Mouse (Mus musculus) hindbrain, embryonic 14.5 days (tissue): ENCODE data around the gene Fam234b. TPM values are rescaled to one million over a fixed set of nuclear protein-coding genes. Genes with fewer than 3 reads are reported as not detected.
A peak's percentile ranks its signal among the peaks of the same experiment; 100 is the strongest.

Experiments used
- ATAC-seq: fragments of 200-750 bp; cut with Nextera tagmentation; 2 replicates; pipeline ENCODE4 v1.8.0; 2017; ENCODE audit warnings: moderate number of reproducible peaks, mild to moderate bottlenecking, moderate TSS enrichment, moderate library complexity; ENCODE audit not compliant: low FRiP score
- DNase-seq: peaks from one replicate; pipeline ENCODE4 v3.0.0-alpha.2; 2015; ENCODE audit warnings: low spot score
- H3K27ac ChIP-seq: fragments of 300-500 bp; sonication (generic); 2 replicates; pipeline ENCODE4 v1.5.1; 2014; ENCODE audit warnings: mild to moderate bottlenecking, moderate library complexity
- H3K27me3 ChIP-seq: fragments of 300-500 bp; sonication (generic); 2 replicates; pipeline ENCODE4 v1.6.1; 2014; ENCODE audit warnings: mild to moderate bottlenecking, low read length, mixed read lengths; ENCODE audit not compliant: control insufficient read depth, insufficient read depth
- H3K36me3 ChIP-seq: fragments of 300-500 bp; sonication (generic); replicated peaks from 2 replicates; pipeline ENCODE4 v1.6.1; 2014; ENCODE audit not compliant: control insufficient read depth, insufficient read depth
- H3K4me1 ChIP-seq: fragments of 300-500 bp; sonication (generic); replicated peaks from 2 replicates; pipeline ENCODE4 v1.6.1; 2014; ENCODE audit warnings: antibody characterized with exemption, low read length, mixed read lengths; ENCODE audit not compliant: control insufficient read depth, insufficient read depth
- H3K4me2 ChIP-seq: fragments of 300-500 bp; sonication (generic); replicated peaks from 2 replicates; pipeline ENCODE4 v1.6.1; 2014; ENCODE audit warnings: mild to moderate bottlenecking, moderate library complexity
- H3K4me3 ChIP-seq: fragments of 300-500 bp; sonication (generic); replicated peaks from 2 replicates; pipeline ENCODE4 v1.5.1; 2014; ENCODE audit warnings: mild to moderate bottlenecking, low read length
- H3K9ac ChIP-seq: fragments of 300-500 bp; sonication (generic); 2 replicates; pipeline ENCODE4 v1.6.1; 2014
- H3K9me3 ChIP-seq: fragments of 300-500 bp; sonication (generic); 2 replicates; pipeline ENCODE4 v1.6.1; 2016; ENCODE audit warnings: low read length; ENCODE audit not compliant: control insufficient read depth
- WGBS: fragments of 180-500 bp; shearing (Covaris S2); extraction: QIAGEN DNeasy Blood & Tissue Kit; methylation state at CpG from one replicate; pipeline ENCODE4 v1.1.7; 2014; 5-methylcytosine and 5-hydroxymethylcytosine counted together
- polyA plus RNA-seq: library from polyadenylated mRNA; unstranded; fragments of >200 nt; fragmentation: Nextera tagmentation; extraction: Ambion mirVana; gene quantifications from 2 replicates; pipeline ENCODE4 v1.2.1, GENCODE M21; 2014

Gene Fam234b
- polyA plus RNA-seq, 1 experiment from 2014 or later, result 117 TPM

DNA sequence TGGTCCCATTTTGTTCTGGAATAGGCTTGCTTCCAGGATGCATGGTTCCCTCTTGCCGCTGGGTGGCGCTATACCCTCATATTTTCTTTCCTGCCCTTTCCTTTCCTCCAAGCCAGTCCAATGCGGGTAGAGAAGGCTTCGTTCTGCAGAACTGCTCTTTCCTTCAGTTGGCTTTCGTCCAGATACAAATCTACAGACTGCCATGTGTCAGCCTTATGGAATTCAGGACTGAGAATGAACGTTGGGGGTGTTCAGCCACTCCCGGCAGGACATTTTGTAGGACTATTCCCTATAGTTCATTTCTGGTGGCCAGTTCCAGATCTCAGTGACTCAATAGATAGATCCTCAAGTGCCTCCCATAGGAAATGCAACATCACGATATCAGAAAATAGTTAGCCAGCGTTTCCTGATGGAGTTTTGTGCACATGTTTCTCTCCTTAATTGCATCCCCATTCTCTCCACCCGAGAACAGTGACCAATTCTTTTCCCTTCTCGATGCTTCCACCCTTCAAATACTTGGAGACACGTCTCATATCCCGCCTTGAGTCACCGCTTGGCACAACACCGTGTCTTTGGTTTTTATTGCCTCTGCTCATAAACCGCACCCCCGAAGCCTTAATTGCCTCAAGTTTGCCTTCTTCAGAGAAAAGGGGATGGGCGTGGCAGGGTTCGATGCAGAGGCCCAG is 52.2 kb downstream of the Fam234b start:
- Histone ChIP-seq H3K4me2 (no peak overlapping the region), H3K9me3 (no peaks in the 10 kb centered on the region), H3K4me3 (no peak overlapping the region), H3K9ac (no peak overlapping the region), H3K4me1 (peaks cover 20% of the 10 kb centered on the region), H3K27me3 (no peaks in the 10 kb centered on the region), H3K36me3 (no peaks in the 10 kb centered on the region), H3K27ac (no peak overlapping the region)
- ATAC-seq, result 0 out of 2 replicates have a peak, but pooled peaks have one; percentile 44
- WGBS, result 51% methylated on average over 19 of the region's 19 CpGs
- peak; percentile 82 for DNase-seq

DNA sequence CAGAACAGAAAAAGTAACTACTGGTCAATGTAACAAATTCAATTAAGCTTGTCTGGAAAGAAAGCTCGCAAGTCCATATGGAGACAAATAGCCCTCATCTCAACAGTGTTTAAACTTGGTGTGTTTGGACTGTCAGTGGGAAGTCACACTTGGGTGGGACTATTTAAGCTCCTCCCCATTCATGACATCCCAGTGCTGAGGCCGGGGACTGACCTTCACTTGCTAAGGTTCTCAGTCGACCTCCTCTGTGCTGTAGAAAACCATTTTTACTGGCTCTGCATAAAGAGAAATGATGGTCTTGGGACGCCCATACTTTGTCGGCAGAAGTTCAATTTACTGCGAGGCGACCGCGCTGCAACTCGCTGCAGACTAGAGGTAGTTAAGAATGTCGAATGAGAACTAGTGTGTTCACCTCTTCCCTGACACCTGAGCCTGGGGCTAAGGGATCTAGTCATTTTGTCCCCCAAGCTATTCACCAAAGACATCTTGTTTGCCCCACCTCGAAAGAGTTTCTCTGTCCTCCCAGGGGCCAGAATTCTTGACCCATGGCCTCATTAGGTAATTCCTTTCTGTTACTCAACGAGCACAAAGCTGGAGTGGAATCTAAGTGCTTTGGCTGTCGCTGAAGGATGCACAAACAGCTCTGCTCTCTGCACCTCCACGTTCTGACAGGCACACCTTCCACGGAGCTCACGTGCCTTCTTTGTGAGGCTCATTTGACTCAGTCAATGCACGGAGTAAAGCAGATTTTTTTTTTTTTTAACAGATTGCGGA is 53.3 kb downstream of the Fam234b start:
- no peak overlapping the region for H3K4me3 ChIP-seq
- H3K4me1 ChIP-seq, result peaks cover 20% of the 10 kb centered on the region
- H3K27me3 ChIP-seq, result no peaks in the 10 kb centered on the region
- DNase-seq, result no peak
- H3K9me3 ChIP-seq, result no peaks in the 10 kb centered on the region
- H3K27ac ChIP-seq, result no peak overlapping the region
- whole genome bisulfite sequencing, result 66% methylated on average over 19 of the region's 19 CpGs
- H3K4me2 ChIP-seq, result no peak overlapping the region
- H3K9ac ChIP-seq, result no peak overlapping the region
- ATAC-seq, result no peak
- no peaks in the 10 kb centered on the region for H3K36me3 ChIP-seq

DNA sequence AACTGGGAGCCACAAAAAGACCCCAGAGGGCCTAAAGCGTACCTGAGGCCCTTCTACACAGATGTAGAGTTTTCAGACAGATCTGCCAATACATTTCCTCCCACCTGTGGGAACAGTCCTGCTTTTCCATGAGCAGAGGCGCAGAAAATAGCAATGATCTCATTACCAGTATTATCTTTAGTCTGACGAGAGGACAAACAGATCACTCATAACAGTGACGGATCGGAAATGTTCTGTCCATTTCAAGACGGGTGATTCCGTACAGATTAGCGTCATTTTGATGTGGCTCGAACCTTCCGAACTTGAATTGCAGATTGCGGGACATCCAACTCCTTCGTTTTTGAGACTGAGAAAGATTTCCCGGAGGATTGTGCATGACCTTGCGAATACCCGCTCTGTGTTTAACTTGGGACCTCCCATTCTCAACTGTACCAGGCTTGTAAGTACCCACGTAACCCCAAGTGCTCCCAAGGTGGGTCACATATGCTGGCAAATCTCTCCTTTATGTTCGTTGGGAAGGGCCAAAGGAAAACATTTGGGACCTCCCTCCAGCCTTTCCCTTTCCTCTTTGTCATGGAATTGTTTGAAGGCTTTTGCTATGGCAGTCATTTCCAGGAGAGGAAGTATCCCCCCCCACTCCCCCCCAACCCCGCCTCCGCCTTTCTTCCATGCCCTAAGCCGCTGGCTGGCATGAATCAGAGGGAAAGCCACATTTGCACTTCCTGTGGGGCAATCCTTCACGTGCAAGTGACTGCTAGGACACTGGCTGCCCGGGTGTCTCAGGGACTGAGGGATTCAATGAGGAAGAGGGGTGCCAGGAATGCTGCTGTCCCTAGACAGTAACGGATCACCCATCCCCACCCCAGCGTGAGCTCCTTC is 54.3 kb downstream of the Fam234b start:
- H3K4me2 ChIP-seq, result peak overlapping the region; percentile 44
- peak overlapping the region; percentile 70 for H3K27ac ChIP-seq
- no peaks in the 10 kb centered on the region for H3K9me3 ChIP-seq
- WGBS, result 44% methylated on average over 24 of the region's 24 CpGs
- H3K4me3 ChIP-seq, result no peak overlapping the region
- no peaks in the 10 kb centered on the region for H3K36me3 ChIP-seq
- peak overlapping the region; percentile 16; the same call in 1 of the 2 replicates for H3K9ac ChIP-seq
- ATAC-seq (peak; percentile 64), DNase-seq (no peak)
- H3K4me1 ChIP-seq, result peaks cover 20% of the 10 kb centered on the region
- no peaks in the 10 kb centered on the region for H3K27me3 ChIP-seq

DNA sequence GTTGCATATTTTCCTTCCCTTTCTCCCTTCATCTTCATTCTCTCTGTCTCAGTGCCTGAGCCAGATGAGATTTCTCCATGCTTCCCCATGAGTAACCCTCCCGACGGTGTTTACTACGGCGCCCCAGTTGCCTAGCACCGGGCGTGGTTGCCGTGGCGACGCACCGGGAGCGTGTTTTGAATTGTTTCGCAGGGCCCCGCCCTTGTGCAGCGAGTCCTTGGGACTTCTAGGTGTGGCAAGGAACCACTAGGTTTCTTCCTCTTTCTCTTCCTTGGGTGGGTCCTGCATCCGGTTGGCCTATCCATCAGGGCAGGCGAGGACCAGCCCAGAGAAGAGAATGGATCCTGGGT is 54.9 kb downstream of the Fam234b start:
- Histone ChIP-seq H3K4me1 (peaks cover 20% of the 10 kb centered on the region), H3K9ac (peak overlapping the region; percentile 16; the same call in 1 of the 2 replicates), H3K27ac (peak overlapping the region; percentile 70), H3K27me3 (no peaks in the 10 kb centered on the region), H3K9me3 (no peaks in the 10 kb centered on the region), H3K4me2 (peak overlapping the region; percentile 44), H3K36me3 (no peaks in the 10 kb centered on the region), H3K4me3 (no peak overlapping the region)
- DNase-seq (peak; percentile 77), ATAC-seq (peak; percentile 87)
- WGBS, result 3% methylated on average over 16 of the region's 16 CpGs

- 82% methylated on average over 7 of the region's 7 CpGs for WGBS
- no peaks in the 10 kb centered on the region for H3K36me3 ChIP-seq
- DNase-seq (no peak), ATAC-seq (no peak)
- H3K27me3 ChIP-seq, result no peaks in the 10 kb centered on the region
- no peaks in the 10 kb centered on the region for H3K9me3 ChIP-seq
- H3K27ac ChIP-seq, result no peak within 1 kb of the TSS
- no peak within 1 kb of the TSS for H3K4me3 ChIP-seq
- peaks cover 20% of the 10 kb centered on the region for H3K4me1 ChIP-seq
- no peak within 1 kb of the TSS for H3K9ac ChIP-seq
- H3K4me2 ChIP-seq, result no peak within 1 kb of the TSS
Observed at GRCm38 (mm10) chr6:135254153-135254552, 56.4 kb downstream of the Fam234b start, which contains the start of gene Gsg1. TSS of gene Gsg1 (minus strand) at chr6:135254351.

GRCm38 (mm10) chr6:135260435-135260834 is 62.7 kb downstream of the Fam234b start:
- ATAC-seq (no peak), DNase-seq (no peak)
- Histone ChIP-seq H3K9me3 (0 out of 2 replicates have a peak, but pooled peaks cover 3% of the 10 kb centered on the region), H3K4me2 (no peak overlapping the region), H3K9ac (no peak overlapping the region), H3K36me3 (no peaks in the 10 kb centered on the region), H3K4me1 (no peaks in the 10 kb centered on the region), H3K27ac (no peak overlapping the region), H3K27me3 (no peaks in the 10 kb centered on the region), H3K4me3 (no peak overlapping the region)
- WGBS, result 92% methylated on average over 6 of the region's 6 CpGs

DNA sequence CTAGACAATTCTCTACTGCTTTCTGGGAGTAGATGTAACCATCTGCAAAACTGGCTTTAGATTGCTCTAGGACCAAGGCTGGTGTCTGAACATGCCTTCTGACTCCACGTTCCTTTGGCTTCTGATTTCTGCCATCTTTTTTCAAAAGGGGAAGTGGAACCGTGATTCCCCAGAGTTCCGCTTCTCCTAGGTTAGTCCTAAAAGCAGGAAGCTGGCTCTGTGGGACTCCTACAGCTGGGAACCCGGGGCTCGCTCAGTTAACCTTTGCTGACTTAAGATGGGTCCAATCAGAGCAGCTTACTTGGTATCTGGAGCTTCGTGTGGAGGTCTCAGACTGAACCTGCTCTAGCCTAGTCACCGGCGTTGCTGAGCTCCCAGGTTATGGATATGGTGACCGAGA is 63.3 kb downstream of the Fam234b start:
- ATAC-seq, result no peak
- Histone ChIP-seq H3K9me3 (0 out of 2 replicates have a peak, but pooled peaks cover 3% of the 10 kb centered on the region), H3K4me1 (no peaks in the 10 kb centered on the region), H3K4me2 (no peak overlapping the region), H3K36me3 (no peaks in the 10 kb centered on the region), H3K9ac (no peak overlapping the region), H3K27ac (no peak overlapping the region), H3K27me3 (no peaks in the 10 kb centered on the region), H3K4me3 (no peak overlapping the region)
- DNase-seq, result no peak
- 91% methylated on average over 9 of the region's 9 CpGs for WGBS

DNA sequence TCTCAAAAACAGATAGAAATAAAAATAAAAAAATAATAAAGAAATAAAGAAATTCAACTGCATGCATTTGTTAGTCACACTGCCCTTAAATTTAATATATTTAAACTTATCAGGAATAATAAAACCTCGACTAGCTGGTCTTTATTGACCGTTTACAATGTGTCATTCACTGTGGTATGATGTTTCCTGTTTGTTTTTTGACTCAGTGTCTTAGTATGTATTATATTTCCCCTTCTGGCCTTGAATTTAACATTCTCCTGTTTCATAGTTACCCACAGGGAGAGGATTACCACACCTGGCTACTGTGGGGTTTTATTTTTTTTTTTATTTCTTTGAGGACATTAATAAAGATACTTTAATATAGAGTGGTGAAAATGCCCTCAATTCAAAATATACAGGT is 64.8 kb downstream of the Fam234b start:
- no peak for ATAC-seq

GRCm38 (mm10) chr6:135264136-135264535 is 66.4 kb downstream of the Fam234b start:
- H3K4me3 ChIP-seq, result no peak overlapping the region
- no peak for ATAC-seq
- no peak overlapping the region for H3K4me2 ChIP-seq
- 96% methylated on average over 6 of the region's 6 CpGs for WGBS
- H3K27me3 ChIP-seq, result no peaks in the 10 kb centered on the region
- no peaks in the 10 kb centered on the region for H3K36me3 ChIP-seq
- no peak overlapping the region for H3K27ac ChIP-seq
- H3K9me3 ChIP-seq, result 0 out of 2 replicates have a peak, but pooled peaks cover 3% of the 10 kb centered on the region
- H3K9ac ChIP-seq, result no peak overlapping the region
- H3K4me1 ChIP-seq, result no peaks in the 10 kb centered on the region
- no peak for DNase-seq

More for the DNA sequence above, 64.8 kb downstream of the Fam234b start:
- no peak overlapping the region for H3K9ac ChIP-seq
- no peak for DNase-seq
- H3K36me3 ChIP-seq, result no peaks in the 10 kb centered on the region
- H3K9me3 ChIP-seq, result 0 out of 2 replicates have a peak, but pooled peaks cover 3% of the 10 kb centered on the region
- H3K27me3 ChIP-seq, result no peaks in the 10 kb centered on the region
- no peak overlapping the region for H3K4me3 ChIP-seq
- H3K4me2 ChIP-seq, result no peak overlapping the region
- H3K4me1 ChIP-seq, result no peaks in the 10 kb centered on the region
- WGBS, result 77% methylated on average over 2 of the region's 2 CpGs
- no peak overlapping the region for H3K27ac ChIP-seq
